Mouse (Mus musculus) cerebellum, postnatal 36 days (tissue): ENCODE results near the gene Tnik.
A peak's percentile ranks its signal among the peaks of the same experiment; 100 is the strongest.

Experiments used
- DNase-seq, 2 experiments: peaks; one replicate each; pipeline ENCODE4 v3.0.0; 2021 to 2022; ENCODE audit warnings: mixed read lengths in 2 of 2

The Tnik gene

DNA sequence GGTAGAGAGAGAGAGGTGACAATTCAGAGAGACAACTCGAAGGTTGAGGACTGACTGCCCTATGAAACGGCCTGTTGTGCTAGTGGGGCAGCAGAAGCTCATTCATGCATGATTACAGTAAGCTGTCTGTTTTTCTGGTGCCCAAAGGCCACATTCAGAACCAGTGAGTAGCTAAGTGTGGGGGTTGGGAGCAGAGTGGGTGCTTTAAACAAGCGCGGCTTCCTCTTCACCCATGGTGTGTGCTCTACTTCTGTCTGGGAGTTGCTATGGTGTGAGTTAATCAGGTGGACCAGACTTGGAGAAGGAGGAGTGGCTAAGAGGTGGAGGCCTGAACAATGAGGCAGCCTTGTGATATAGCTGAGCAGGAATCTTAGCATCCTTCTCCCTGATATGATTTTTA lies 2.2 kb downstream of the Tnik start:
- peak; percentile 22 to 50 for DNase-seq

DNA sequence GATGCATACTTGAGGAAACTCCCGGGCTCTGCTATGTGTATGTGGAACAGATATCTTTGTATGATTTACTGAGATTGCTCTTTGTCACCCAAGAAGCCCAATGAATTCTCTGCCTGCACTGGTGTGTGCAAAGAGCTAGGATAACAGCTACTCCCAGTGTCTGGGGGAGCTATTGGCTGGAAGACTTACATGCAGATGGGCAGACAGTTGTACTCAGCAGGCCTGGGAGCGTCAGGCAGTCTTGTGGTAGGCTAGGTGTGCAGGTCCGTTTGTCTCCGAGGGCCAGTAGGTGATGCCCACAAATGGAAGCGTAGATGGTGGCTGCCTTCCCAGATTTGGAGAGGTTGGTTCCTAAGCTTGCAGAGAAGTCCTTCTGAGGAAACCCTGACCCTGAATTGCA lies 2.6 kb downstream of the Tnik start:
- peak; percentile 61 to 68 for DNase-seq

DNA sequence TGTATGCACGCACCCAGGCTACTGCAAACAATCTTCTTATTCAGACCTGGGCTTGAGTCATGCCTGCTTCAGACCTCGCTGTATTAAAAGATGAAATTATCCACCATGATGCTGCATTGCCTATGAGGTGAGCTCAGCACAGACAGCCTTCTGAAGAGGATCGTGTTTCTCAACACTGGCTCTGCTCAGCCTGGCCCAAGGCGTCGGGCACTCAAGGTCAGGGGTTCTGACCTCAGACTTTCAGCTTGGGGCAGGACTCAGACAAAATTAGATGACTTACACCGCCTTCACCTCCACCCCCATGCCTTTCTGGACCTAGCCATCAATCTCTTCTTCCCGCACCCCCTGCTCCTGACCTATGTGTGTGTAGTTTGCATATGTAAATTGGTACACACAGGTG lies 4.2 kb downstream of the Tnik start:
- DNase-seq: no peak

DNA sequence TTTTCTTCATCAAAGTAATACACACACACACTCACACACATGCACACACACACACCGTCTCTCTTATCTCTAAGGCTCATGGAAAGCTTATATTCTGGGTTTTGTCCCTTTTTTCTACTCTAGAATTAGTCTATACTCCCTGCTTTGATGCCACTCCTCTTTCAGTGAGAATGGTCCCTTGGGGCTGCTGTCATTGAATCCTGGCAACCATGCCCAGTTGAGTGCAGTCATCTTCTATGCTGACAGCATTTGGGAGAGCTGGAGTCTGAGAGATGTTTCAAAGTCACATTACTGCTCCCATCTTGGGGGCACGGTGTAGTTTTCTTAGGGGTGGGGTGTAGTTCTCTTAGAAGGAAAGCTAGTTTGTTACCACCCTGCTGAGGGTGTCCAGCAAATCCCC lies 6.7 kb downstream of the Tnik start:
- no peak for DNase-seq

DNA sequence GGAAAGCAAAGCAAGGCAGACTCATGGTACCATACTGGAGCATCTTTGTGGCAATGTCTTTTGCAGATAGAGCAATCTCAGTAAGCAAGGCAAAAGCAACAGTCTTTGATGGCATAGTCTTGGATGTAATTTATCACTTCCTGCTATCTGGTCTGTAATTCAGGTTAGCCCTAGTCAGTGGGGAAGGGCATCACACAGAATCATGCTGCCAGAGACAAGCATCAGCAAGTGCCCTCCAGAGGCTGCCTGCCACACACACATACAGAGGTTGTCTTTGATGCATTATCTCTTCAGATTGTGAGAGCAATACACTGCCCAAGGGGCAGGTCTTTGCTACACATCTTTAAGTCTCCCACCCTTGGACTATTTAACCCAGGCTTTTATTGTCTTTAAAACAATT lies 8.9 kb downstream of the Tnik start:
- DNase-seq: no peak

DNA sequence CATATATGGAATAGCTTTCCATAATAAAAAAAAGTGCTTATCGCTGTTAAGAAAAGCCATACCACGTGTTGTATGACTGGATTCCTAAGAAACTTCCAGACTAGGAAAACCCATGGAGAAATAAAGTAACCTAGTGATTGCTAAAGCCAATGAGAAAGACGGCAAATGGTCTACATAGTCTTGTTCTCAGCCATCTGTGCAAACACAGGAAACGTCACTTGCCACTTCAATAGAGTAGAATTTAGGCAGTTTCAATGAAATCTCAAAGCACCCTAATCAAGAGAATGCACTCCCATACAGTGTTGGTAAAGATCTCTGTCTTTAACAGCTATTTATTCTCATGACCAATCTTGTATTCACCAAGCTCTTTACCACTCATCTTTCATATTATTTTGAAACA lies 11.7 kb downstream of the Tnik start:
- no peak for DNase-seq

DNA sequence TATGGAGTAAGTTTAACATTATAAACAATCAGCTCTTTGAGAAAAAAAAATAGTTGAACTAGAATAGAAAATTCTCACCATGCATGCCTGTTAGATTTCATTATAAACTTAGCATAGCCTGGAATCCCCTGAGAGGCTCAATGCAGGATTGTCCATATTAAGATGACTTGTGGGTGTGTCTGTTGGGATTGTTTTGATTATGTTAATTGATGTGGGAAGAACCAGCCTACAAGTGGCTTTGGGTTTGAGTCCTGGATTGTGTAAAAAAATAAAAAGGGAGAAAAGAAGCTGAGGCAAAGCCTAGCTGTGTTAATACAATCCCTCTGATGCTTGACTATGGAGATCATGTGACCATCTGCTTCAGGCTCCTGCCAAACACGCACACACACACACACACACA lies 26.7 kb downstream of the Tnik start:
- no peak for DNase-seq

DNA sequence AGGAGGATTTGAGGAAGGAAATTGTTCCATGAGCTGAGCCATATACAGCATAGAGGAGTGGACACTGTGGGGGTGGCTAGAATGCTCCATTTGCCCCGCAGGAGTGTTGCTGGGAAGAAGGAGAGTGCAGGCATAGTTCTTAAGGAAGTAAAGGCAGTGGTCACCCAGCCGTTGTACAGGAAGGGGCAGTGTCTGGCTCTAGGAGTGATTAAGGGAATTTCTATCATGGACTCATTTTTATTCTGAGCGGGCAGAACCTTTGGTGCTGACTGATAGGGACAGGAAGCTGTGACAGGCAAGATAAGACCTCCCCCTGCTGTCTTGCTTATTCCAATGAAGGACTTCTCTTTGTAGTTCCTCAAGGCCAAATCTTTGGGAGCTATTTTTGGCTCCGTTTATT lies 38.4 kb downstream of the Tnik start:
- no peak for DNase-seq

DNA sequence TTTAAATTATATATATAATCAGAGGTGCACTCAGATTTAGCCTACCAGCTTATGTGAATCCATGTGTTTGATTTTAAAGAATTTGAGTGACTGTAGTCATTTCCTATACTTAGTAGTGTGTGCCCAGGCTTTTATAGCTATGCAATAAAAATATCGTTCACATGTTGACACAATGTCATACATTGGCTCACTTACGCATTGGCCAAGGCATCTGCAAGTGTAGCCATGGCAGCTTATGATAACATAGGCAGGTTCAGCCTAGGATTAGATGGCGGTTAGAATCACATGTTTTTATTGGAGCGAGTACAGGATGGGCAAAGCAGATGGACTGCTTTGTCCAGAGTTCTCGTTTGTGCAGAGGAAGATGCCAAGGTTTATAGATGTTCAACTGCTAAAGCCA lies 40.9 kb downstream of the Tnik start:
- DNase-seq: no peak

DNA sequence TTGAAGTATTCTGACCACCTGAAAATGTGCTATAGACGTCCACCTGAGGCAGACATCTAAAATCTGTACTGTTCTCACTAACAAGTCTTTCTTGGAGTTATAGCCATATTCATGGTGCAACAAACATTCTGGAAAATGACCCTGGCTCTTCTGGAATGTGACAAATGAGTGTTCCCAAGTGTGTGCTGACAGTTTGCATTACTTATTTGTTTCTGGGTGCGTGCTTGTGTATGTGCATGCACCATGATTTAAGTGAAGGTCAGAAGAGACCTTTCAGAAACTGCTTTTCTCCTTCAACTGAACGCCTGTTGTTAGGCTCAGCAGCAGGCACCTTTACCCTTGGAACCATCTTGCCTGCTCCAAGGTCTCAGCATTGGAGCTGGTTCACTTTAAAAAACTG lies 43.8 kb downstream of the Tnik start:
- no peak for DNase-seq

DNA sequence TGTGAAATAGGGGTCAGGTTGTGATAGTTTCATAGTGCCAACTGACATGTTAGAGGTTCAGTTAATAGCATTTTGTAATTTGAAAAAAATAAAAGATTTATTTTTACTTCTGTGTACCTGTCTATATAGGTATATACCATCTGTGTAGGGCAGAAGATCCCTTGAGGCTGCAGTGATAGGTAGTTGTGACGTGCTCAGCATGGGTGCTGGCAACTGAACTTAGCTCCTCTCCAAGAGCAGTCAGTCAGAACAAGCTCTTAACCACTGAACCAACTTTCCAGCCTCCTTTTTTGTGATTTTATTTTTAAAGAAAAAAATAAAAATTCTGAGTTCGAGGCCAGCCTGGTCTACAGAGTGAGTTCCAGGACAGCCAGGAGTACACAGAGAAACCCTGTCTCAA lies 51.4 kb downstream of the Tnik start:
- DNase-seq: peak in 1 of 2 experiments; percentile 43

DNA sequence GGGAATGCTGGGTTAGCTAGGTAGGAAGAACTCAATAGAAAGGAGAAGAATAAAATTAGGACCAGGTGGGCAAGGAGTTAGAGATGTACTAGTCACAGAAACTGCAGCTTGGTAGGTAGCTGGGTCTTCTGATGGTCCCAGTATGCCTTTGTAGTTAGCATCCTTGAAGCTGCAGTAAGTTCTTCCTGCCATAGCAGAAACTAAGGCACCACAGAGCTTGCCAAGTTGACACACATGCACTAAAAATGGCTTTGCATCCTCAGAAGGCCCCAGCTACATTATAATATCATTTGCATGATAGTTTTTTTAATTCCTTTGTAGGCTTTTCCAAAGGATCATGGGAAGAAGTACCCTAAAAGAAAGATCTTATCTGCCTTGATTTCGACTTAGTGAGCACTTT lies 54.3 kb downstream of the Tnik start:
- no peak for DNase-seq

DNA sequence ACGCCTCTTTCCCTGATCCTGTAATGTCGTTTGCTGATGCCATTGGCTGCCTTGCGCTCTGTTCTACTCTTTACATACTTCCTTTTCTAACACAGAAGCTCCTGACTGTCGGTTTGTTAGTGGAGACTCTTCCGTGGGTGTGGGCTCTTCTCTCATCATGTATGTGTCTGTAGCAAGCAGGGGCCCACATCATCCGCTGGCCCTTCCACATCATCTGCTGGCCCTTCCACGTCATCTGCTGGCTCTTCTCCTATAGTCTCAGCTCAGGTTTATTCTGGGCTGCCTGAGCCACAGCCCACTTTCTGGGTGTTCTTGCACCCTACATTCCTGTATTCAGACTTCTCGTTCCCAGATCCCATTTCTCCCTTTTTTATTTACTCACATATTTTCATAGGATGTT lies 58.6 kb downstream of the Tnik start:
- no peak for DNase-seq

DNA sequence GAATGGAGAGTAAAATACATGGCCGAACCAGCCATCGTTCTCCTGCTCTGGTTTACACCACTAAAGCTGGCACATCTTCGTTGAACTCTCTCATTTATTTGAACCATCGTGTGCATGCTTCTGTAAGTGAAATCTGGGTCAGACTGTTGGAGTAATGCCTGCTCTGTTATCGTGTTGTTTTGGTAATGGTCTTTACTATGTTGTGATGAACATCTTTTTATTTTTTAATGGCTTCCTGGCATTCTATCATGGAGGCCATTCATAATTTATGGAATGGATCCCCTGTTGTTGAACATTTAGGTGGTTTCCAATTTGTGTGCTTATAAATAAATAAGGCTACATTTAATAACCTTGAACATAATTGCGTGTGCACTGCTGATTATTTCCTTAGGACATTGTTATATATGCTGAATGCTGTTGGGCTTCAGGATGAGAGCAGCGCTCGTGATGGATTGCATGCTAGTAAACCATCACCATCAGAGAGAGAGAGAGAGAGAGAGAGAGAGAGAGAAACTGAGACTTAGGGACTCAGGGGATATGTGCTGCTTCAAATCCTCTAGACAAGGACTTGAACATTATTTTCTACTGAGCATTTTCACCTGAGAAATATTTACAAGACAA lies 62.7 kb downstream of the Tnik start:
- DNase-seq: no peak

DNA sequence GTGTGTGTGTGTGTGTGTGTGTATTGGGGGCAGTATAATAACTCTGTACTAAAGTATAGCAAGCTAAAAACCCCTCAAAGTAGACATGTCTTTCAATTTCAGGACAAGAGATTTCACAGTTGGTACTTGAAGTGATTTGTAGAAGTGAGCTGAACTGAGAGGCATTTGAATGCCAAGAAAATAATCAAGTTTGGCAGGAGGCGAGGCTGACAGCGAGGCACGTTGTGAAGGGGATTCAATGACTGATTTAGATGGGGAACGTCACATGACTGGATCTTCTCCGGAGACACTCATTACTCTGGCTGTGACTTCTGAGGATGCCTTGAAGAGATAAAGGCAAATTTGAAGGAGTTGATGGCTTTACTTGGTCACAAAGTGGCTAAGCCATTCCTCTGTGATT lies 69.3 kb downstream of the Tnik start:
- DNase-seq: no peak

DNA sequence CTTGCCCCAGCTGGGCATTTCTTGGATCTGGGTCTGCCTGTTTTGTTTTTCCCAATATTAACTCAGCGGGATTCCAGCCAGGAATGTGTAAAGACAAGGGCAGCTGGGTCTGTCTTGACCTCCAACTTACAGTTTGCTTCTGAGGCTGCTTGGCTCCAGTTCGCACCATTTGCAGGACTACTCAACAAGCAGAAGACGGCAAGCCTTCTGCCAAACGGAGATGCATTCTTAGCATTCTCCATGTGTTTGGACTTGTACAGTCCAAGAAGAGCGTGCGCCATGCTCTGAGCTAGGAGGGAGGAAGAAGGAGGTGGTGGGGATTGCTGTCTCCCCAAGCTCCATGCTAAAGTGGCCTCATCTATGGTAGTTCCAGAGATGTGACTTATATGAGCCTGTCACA lies 70.9 kb downstream of the Tnik start:
- DNase-seq: no peak

DNA sequence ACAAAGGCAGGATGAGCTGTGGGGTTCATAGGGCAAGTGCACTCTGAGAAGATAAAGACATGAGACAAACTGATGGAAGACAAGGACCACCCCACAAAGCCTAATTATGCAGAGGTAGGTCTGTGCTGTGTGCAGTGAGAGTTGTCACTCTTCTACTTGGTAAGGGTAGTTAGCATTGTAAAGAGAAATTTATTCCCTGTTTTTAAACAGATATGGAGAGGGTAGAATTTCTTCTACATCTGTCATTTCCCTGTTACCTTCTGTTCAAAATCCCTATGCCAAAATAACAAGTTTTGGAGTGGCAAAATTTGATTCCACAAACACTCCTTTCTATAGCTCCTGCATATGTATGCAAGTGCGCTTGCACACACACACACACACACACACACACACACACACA lies 71.5 kb downstream of the Tnik start:
- no peak for DNase-seq

DNA sequence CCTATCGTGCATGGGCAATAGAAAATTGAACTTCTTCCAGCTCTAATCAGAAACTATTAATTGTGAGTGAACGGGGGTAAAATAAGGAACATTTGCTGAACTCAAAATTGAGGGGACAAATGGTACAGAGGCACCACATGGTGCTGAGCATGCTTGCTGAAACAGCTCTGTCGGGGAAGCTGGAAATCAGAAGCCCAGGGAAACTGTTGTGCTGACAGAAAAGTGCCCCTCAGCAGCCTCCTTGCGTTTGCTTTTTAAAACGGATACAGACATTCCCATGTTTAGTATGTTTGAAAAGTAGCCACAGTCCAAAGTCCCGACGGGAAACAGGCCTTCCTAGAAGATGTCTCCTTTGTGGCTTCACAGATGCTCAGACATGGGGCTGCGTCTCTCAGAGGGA lies 77.1 kb downstream of the Tnik start:
- no peak for DNase-seq

DNA sequence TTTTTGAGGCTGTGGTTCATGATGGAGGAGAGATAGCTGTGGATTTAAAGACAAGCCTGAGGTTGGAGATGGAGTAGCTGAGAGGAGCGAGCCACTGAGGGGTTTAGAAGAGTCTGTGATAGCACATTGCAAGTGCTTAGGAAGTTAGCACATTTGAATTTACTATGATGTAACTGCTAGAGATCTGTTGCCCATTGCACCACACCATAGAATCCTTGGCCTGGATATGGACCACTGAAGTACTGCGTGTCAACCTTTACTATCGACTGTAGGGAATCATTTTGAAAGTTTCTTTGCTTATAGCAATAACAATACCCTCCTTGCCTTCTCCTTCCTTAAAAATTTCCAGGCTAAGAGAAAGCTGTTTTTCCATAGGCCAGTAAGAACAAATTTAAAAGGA lies 80.2 kb downstream of the Tnik start:
- DNase-seq: no peak

DNA sequence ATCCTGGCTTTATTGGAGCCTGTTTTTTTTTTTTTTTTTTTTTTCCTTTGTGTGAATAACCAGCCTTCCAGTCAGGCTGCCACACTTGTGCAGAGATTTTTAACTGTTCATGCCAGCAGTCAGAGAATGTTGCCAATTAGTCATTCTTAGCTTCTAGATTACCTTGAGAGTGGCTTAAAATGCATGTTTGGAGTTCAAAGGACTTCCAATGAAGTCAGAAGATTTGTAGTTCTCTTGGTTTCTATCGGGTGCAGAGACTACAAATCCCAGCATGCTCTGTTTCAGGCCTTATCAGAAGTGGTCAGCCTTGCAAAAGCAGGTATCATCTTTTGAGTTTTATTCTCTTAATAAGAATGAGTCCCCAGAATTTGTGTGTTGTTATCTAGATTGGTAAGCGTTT lies 80.6 kb downstream of the Tnik start:
- no peak for DNase-seq

DNA sequence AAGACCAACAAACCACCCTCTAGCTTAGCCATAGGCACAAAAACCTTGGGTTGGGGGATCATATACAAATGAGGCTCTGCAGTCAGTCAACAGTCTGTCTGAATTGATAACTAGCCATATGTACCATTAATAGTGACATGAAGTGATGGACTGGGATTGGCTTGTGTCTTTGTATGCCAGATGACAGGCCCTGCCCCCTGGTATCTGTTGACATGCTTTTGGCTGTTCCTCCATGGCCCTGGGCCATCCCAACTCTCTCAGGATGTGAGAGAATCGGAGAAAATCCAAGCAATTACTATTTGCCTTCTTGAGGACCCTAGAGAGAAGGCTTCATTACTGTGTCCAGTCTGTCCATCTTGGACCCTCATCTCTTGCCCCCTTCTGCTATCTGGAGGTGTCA lies 82.4 kb downstream of the Tnik start:
- DNase-seq: peak; percentile 41 to 50

DNA sequence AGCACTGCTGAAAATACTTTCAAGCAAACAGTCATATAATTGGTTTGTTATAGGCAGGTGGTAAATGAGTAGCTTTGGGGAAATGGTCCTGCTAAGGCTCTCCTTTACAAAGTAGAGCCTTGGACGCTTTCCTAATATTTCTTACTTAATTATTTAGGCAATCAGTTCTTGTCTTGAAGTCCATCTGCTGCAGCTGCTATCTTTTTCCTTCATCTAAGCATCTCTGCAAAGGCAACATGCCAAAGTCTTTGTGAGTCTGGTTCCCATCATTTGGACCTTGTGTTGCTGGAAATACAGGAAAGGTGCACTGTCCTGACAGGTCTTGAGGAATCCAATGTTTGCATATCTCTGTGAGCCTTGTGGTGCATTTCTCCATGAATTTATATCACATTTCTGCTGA lies 82.9 kb downstream of the Tnik start:
- DNase-seq: no peak

DNA sequence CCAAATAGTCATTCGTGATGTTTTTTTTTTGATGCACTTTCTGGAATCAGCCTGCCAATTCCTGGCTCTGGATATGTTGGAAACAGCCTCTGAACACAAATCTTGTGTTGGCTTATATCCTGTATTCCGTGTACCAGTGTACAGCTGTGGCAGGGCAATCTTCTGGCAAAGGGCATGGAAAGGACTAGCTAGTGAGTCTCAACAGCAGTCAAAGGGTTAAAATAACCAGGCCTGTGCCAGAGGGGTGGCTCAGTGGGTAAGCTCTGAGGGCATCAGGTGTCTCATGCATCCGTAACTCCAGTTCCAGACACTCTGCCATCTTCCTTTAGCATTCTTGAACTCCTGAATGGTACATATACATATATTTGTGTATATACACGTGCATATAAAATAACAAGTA lies 83.5 kb downstream of the Tnik start:
- DNase-seq: no peak

DNA sequence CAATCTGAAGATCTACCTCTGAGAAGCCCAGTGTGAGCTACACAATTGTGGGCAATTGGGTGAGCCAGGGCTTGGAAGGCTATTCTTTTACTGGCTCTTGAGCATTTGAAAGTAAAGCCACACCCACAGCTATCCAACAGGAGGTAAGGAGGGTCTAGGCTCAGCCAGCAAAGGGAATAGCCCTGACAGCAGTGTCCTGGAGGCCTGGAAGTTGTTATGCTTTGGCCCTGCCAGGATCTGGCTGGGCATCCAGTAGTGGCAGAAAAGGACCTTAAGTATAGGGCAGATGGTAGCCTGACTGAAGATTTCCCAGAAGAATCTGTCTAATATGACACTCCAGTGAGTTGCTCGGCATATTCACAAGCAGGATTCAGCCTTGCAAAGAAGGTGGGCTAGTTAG lies 85.7 kb downstream of the Tnik start:
- no peak for DNase-seq

DNA sequence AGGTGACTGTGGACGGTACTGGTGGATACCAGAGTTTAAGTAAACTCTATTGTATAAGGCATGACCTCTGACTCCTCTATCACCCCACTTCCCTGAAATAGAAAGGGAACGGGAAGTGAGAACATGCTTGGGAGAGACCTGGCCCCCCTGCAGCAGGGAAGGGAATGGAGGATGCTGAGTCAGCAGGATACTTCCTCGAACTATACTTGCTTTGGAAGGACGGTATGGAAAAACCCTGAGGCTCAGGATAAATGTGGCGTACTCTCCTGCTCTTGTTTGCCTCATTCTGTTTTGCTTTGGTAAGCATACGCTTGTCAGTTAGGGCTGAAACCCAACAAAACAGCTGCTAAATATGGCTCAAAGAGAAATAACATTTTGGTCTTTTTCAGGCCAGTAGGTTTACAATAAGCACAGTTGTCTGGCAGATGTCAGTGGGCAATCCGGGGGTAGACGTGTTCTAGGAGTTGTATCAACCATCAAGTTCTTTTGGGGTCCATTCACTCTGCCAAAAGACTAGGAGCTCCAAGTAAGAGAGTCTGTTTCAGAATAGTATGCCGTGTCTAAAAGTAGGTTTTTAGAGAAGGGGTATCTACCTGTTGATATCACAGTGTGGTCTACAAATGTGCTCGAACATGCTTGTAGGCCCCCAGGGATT lies 87.3 kb downstream of the Tnik start:
- no peak for DNase-seq
